Mouse (Mus musculus) stomach, postnatal 0 days (tissue): ENCODE measurements around the gene Cfap99.

Experiments
- CTCF ChIP-seq: IDR thresholded peaks from 2 replicates; pipeline ENCODE4 v1.5.1; 2016; ENCODE audit warnings: antibody characterized with exemption, low read depth, mild to moderate bottlenecking, moderate library complexity
- EP300 ChIP-seq: optimal IDR thresholded peaks from 2 replicates; pipeline ENCODE3; 2016; ENCODE audit warnings: antibody characterized with exemption

GRCm38 (mm10) chr5:34283355-34283754, 5.0 kb upstream of the Cfap99 start:
- no peak for TF ChIP-seq CTCF
- TF ChIP-seq EP300 = no peak
